Mouse (Mus musculus): ENCODE results near the gene Defb36. TPM values are rescaled to one million over a fixed set of nuclear protein-coding genes. Genes with fewer than 3 reads are reported as not detected.

Gene Defb36
- polyA plus RNA-seq, 1 experiment from 2014 or later, result not detected

GRCm38 (mm10) chr2:152599299-152599698 lies 4.8 kb upstream of the Defb36 start, which contains the start of gene Defb45:
Gene Defb45, minus strand, starts transcription at chr2:152599399.
- H3K4me2 ChIP-seq, result no peak within 1 kb of the TSS
- 52% methylated on average over 7 of the region's 7 CpGs for WGBS (ENCODE audit: insufficient replicate concordance)
- no peak within 1 kb of the TSS for H3K27ac ChIP-seq
- H3K4me1 ChIP-seq, result no peaks in the 10 kb centered on the region
- no peaks in the 10 kb centered on the region; the same call in 1 of the 2 replicates for H3K27me3 ChIP-seq (replicated peaks)
- no peaks in the 10 kb centered on the region for H3K9me3 ChIP-seq (replicated peaks)
- ATAC-seq, result no peak
- H3K4me3 ChIP-seq, result no peak within 1 kb of the TSS
- H3K9ac ChIP-seq, result no peak within 1 kb of the TSS
- H3K36me3 ChIP-seq, result no peaks in the 10 kb centered on the region

GRCm38 (mm10) chr2:152600076-152600475 lies 4.1 kb upstream of the Defb36 start:
- Histone ChIP-seq H3K4me1 (no peaks in the 10 kb centered on the region), H3K36me3 (no peaks in the 10 kb centered on the region), H3K9ac (no peak overlapping the region), H3K4me2 (no peak overlapping the region), H3K27me3 (replicated peaks) (no peaks in the 10 kb centered on the region), H3K9me3 (replicated peaks) (no peaks in the 10 kb centered on the region), H3K4me3 (no peak overlapping the region), H3K27ac (no peak overlapping the region)
- no peak for ATAC-seq
- WGBS (ENCODE audit: insufficient replicate concordance), result 71% methylated on average over 6 of the region's 6 CpGs

GRCm38 (mm10) chr2:152601275-152601960 lies 2.7 kb upstream of the Defb36 start:
- no peak overlapping the region for H3K9ac ChIP-seq
- 48% methylated on average over 4 of the region's 4 CpGs for WGBS (ENCODE audit: insufficient replicate concordance)
- H3K27me3 ChIP-seq (replicated peaks), result no peaks in the 10 kb centered on the region
- no peak overlapping the region for H3K27ac ChIP-seq
- no peak for ATAC-seq
- H3K9me3 ChIP-seq (replicated peaks), result no peaks in the 10 kb centered on the region
- H3K4me1 ChIP-seq, result no peaks in the 10 kb centered on the region
- no peaks in the 10 kb centered on the region for H3K36me3 ChIP-seq
- no peak overlapping the region for H3K4me2 ChIP-seq
- H3K4me3 ChIP-seq, result no peak overlapping the region

GRCm38 (mm10) chr2:152607746-152608145 lies 3.6 kb downstream of the Defb36 start:
- no peak overlapping the region for H3K27ac ChIP-seq
- no peaks in the 10 kb centered on the region for H3K9me3 ChIP-seq (replicated peaks)
- no peak overlapping the region for H3K4me2 ChIP-seq
- ATAC-seq, result no peak
- no peaks in the 10 kb centered on the region for H3K36me3 ChIP-seq
- H3K27me3 ChIP-seq (replicated peaks), result no peaks in the 10 kb centered on the region
- no peak overlapping the region for H3K9ac ChIP-seq
- 47% methylated on average over 6 of the region's 6 CpGs for WGBS (ENCODE audit: insufficient replicate concordance)
- H3K4me1 ChIP-seq, result no peaks in the 10 kb centered on the region
- no peak overlapping the region for H3K4me3 ChIP-seq

GRCm38 (mm10) chr2:152608719-152609118 lies 4.6 kb downstream of the Defb36 start:
- H3K4me2 ChIP-seq, result no peak overlapping the region
- H3K27ac ChIP-seq, result no peak overlapping the region
- WGBS (ENCODE audit: insufficient replicate concordance), result 59% methylated on average over 1 of the region's 1 CpGs
- H3K4me1 ChIP-seq, result no peaks in the 10 kb centered on the region
- no peak overlapping the region for H3K9ac ChIP-seq
- no peaks in the 10 kb centered on the region for H3K9me3 ChIP-seq (replicated peaks)
- no peak overlapping the region for H3K4me3 ChIP-seq
- H3K27me3 ChIP-seq (replicated peaks), result no peaks in the 10 kb centered on the region
- H3K36me3 ChIP-seq, result no peaks in the 10 kb centered on the region
- no peak for ATAC-seq

GRCm38 (mm10) chr2:152612193-152612592 lies 8.1 kb downstream of the Defb36 start:
- Histone ChIP-seq H3K27me3 (replicated peaks) (no peaks in the 10 kb centered on the region), H3K27ac (no peak overlapping the region), H3K9ac (no peak overlapping the region), H3K4me2 (no peak overlapping the region), H3K4me1 (no peaks in the 10 kb centered on the region), H3K9me3 (replicated peaks) (no peaks in the 10 kb centered on the region), H3K4me3 (no peak overlapping the region), H3K36me3 (no peaks in the 10 kb centered on the region)
- no peak for ATAC-seq
- WGBS (ENCODE audit: insufficient replicate concordance), result 56% methylated on average over 8 of the region's 8 CpGs

GRCm38 (mm10) chr2:152615563-152615962 lies 11.4 kb downstream of the Defb36 start:
- no peak overlapping the region for H3K27ac ChIP-seq
- no peak overlapping the region for H3K4me3 ChIP-seq
- H3K27me3 ChIP-seq (replicated peaks), result 0 out of 2 replicates have a peak, but pooled peaks cover 14% of the 10 kb centered on the region
- H3K9ac ChIP-seq, result no peak overlapping the region
- ATAC-seq, result no peak
- 11% methylated on average over 7 of the region's 7 CpGs for WGBS (ENCODE audit: insufficient replicate concordance)
- no peak overlapping the region for H3K4me2 ChIP-seq
- no peaks in the 10 kb centered on the region for H3K36me3 ChIP-seq
- H3K9me3 ChIP-seq (replicated peaks), result no peaks in the 10 kb centered on the region
- no peaks in the 10 kb centered on the region for H3K4me1 ChIP-seq

- Histone ChIP-seq H3K27me3 (replicated peaks) (peaks cover 23% of the 10 kb centered on the region), H3K36me3 (no peaks in the 10 kb centered on the region), H3K9me3 (replicated peaks) (no peaks in the 10 kb centered on the region), H3K9ac (no peak overlapping the region), H3K4me2 (no peak overlapping the region), H3K27ac (no peak overlapping the region), H3K4me1 (no peaks in the 10 kb centered on the region), H3K4me3 (no peak overlapping the region)
- 28% methylated on average over 6 of the region's 6 CpGs for WGBS (ENCODE audit: insufficient replicate concordance)
- ATAC-seq, result no peak
These were observed 12.3 kb downstream of the Defb36 start for GRCm38 (mm10) chr2:152616470-152616869.

- Histone ChIP-seq H3K4me2 (no peak overlapping the region), H3K9me3 (replicated peaks) (no peaks in the 10 kb centered on the region), H3K4me3 (no peak overlapping the region), H3K9ac (no peak overlapping the region), H3K4me1 (no peaks in the 10 kb centered on the region), H3K27ac (no peak overlapping the region), H3K36me3 (no peaks in the 10 kb centered on the region), H3K27me3 (replicated peaks) (peaks cover 28% of the 10 kb centered on the region)
- ATAC-seq, result no peak
- WGBS (ENCODE audit: insufficient replicate concordance), result 44% methylated on average over 5 of the region's 5 CpGs
These were observed 13.2 kb downstream of the Defb36 start for GRCm38 (mm10) chr2:152617374-152617773.

GRCm38 (mm10) chr2:152620367-152621134 lies 16.4 kb downstream of the Defb36 start:
- WGBS (ENCODE audit: insufficient replicate concordance), result 40% methylated on average over 9 of the region's 9 CpGs
- Histone ChIP-seq H3K4me1 (no peaks in the 10 kb centered on the region), H3K36me3 (no peaks in the 10 kb centered on the region), H3K27me3 (replicated peaks) (peaks cover 41% of the 10 kb centered on the region), H3K9ac (no peak overlapping the region), H3K9me3 (replicated peaks) (no peaks in the 10 kb centered on the region), H3K4me2 (no peak overlapping the region), H3K4me3 (no peak overlapping the region), H3K27ac (no peak overlapping the region)
- no peak for ATAC-seq

- Histone ChIP-seq H3K4me1 (peaks cover 9% of the 10 kb centered on the region; the same call in 1 of the 2 replicates), H3K27me3 (replicated peaks) (peaks cover 57% of the 10 kb centered on the region)
- ATAC-seq, result no peak
These were observed 18.0 kb downstream of the Defb36 start for GRCm38 (mm10) chr2:152622151-152622550.

GRCm38 (mm10) chr2:152622953-152623352 lies 18.8 kb downstream of the Defb36 start, which contains the start of gene Defb25:
Gene Defb25, minus strand, starts transcription at chr2:152623053.
- no peaks in the 10 kb centered on the region for H3K36me3 ChIP-seq
- H3K9ac ChIP-seq, result no peak within 1 kb of the TSS
- no peak within 1 kb of the TSS for H3K4me2 ChIP-seq
- 70% methylated on average over 7 of the region's 7 CpGs for WGBS (ENCODE audit: insufficient replicate concordance)
- no peak within 1 kb of the TSS for H3K4me3 ChIP-seq
- H3K4me1 ChIP-seq, result peaks cover 13% of the 10 kb centered on the region; the same call in 1 of the 2 replicates
- no peak for ATAC-seq
- H3K27ac ChIP-seq, result no peak within 1 kb of the TSS
- peaks cover 65% of the 10 kb centered on the region for H3K27me3 ChIP-seq (replicated peaks)
- H3K9me3 ChIP-seq (replicated peaks), result no peaks in the 10 kb centered on the region

More at GRCm38 (mm10) chr2:152622151-152622550, 18.0 kb downstream of the Defb36 start:
- Histone ChIP-seq H3K4me3 (no peak overlapping the region), H3K9ac (no peak overlapping the region), H3K36me3 (no peaks in the 10 kb centered on the region), H3K9me3 (replicated peaks) (no peaks in the 10 kb centered on the region), H3K27ac (no peak overlapping the region), H3K4me2 (no peak overlapping the region)
- 59% methylated on average over 13 of the region's 13 CpGs for WGBS (ENCODE audit: insufficient replicate concordance)

All from liver, embryonic 12.5 days (tissue).